Mouse (Mus musculus): ENCODE measurements around the gene Rps27l.
"Not testable (repeated sequence)": the region's sequence is repeated elsewhere in the genome, so short reads cannot be mapped to it uniquely, and the experiment has no call there.

Gene Rps27l

GRCm38 (mm10) chr9:66945647-66946641 lies at the start of gene Rps27l:
Rps27l (plus strand) TSS chr9:66946086.
- DNase-seq (ENCODE audit: low spot score): peak; percentile 91

GRCm38 (mm10) chr9:66896951-66897350 lies 48.9 kb upstream of the Rps27l start:
- no peak for DNase-seq (ENCODE audit: low spot score)

GRCm38 (mm10) chr9:66897851-66898250 lies 48.0 kb upstream of the Rps27l start:
- no peak for DNase-seq (ENCODE audit: low spot score)

DNA sequence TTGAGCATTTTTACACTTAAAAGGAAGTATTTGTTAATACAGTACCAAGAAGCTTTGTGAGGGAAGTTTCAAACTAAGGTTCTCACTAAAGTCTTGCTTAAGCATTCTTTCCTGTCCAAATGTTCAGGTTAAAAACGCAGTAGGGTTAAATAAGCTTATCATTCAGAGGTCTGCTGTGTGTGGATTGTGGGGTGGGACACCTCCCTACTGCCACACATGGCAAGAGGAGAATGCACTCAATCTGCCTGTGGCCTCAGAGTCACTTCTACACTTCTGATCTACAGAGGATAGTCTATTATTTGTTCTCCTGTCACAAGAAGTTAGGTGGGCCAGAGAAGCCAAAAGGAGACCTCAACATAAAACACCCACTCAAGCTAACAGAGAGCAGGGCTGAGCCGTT lies 46.8 kb upstream of the Rps27l start:
- no peak for DNase-seq (ENCODE audit: low spot score)

GRCm38 (mm10) chr9:66899526-66899925 lies 46.4 kb upstream of the Rps27l start:
- no peak for DNase-seq (ENCODE audit: low spot score)

DNA sequence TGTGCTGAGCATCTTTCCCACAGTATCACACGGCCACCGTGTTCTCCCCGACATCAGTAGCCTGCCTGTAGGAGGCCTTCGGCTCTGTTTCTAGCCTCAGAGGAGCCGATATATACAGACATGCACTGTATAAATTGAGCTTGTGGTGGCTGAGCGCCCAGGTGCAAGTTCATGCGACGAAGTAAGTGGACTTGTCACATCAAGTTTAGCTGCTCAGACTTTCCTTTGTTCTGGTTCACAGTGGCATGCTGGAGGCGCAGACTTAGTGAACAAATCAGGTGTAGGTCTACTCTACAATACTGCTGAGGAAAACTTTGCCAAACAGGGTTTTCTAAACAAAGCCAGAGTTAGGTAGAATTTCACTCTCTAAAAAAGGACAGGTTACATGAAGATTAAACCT lies 39.9 kb upstream of the Rps27l start:
- no peak for DNase-seq (ENCODE audit: low spot score)

DNA sequence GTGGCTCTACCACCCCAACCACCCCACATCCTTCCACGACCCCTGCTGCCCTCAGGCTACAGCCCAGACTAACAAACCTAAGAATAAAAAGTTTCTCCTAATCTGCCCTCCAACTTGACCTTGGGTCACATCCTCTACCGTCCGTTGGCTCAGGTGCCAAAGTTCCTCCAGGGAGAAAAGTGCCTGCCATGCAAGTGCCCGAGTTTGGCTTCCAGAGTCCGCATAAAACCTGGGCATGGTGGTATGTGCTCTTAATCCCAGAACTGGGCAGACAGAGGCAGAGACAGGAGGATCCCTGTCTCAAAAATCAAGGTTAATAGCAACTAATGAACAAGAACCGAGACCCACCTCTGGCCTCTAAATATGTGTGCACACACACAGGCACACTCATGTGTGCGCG lies 38.8 kb upstream of the Rps27l start:
- DNase-seq (ENCODE audit: low spot score): no peak

- DNase-seq (ENCODE audit: low spot score): no peak
Measured at GRCm38 (mm10) chr9:66907746-66908397, 38.0 kb upstream of the Rps27l start.

DNA sequence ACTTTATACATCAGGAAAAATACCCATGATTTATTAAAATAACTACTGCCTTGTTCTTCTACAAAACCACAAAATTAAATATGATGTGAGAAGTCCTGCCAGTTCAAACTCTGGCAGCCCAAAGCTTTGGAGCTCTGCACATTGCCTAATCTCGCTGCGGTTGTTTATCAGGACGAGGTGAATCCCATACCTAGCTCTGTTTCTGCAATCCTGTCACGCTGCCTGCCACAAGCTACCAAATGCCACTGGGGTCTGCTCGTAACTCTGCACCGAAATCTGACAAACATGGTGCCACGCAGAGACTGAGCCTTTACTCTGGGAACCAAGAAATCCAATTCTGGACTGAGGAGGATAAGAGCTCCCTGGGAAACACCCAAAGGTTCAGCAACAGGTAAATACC lies 36.0 kb upstream of the Rps27l start:
- no peak for DNase-seq (ENCODE audit: low spot score)

- DNase-seq (ENCODE audit: low spot score): no peak
Measured at GRCm38 (mm10) chr9:66910677-66911076, 35.2 kb upstream of the Rps27l start.

GRCm38 (mm10) chr9:66912304-66912703 lies 33.6 kb upstream of the Rps27l start:
- DNase-seq (ENCODE audit: low spot score): no peak

DNA sequence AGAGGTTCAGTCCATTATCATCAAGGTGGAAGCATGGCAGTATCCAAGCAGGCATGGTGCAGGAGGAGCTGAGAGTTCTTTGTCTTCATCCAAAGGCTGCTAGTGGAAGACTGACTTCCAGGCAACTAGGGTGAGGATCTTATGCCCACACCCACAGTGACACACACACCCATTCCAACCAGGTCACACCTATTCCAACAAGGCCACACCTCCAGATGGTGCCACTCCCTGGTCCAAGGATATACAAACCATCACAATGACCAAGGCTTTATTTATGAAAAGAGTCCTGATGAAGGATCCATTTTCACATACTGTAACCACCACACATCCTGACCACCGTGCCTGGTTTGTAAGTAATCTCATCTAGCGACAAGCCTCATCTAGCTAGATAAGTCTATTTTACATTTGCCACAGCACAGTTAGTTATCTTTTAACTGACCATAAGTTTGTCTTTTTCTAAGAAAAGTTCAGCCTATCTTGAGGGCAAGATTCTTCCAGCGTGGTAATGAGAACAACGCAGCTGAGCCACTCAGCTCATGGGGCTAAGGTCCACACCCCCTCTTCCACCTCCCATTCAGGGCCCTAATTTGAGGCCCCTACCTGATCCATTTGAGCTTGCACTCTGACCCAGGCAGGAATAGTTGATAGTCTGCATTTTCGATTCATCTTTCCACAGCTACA lies 32.5 kb upstream of the Rps27l start:
- DNase-seq (ENCODE audit: low spot score): not testable (repeated sequence)

- no peak for DNase-seq (ENCODE audit: low spot score)
Measured at GRCm38 (mm10) chr9:66914540-66914939, 31.3 kb upstream of the Rps27l start.

DNA sequence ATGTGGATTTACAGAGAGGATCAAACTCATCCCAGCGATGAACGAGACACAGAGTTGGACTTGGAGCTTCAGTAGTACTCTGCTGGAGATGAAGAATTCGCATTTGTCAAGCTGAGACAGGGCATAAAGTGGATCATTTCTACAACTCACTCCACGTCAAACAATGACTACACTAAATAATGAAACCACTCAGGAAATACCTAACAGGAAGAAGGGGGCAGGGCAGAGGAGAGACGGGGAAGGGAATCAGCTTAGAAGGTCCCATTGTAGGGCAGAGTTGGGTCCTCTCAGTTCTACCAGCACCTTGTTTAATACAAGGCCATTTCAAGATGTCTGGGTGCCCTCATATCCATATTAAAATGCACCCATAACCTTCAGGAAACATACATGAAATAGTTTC lies 30.5 kb upstream of the Rps27l start:
- DNase-seq (ENCODE audit: low spot score): no peak

GRCm38 (mm10) chr9:66915869-66916785 lies 29.8 kb upstream of the Rps27l start:
- DNase-seq (ENCODE audit: low spot score): no peak

- no peak for DNase-seq (ENCODE audit: low spot score)
Measured at GRCm38 (mm10) chr9:66917216-66917891, 28.5 kb upstream of the Rps27l start.

DNA sequence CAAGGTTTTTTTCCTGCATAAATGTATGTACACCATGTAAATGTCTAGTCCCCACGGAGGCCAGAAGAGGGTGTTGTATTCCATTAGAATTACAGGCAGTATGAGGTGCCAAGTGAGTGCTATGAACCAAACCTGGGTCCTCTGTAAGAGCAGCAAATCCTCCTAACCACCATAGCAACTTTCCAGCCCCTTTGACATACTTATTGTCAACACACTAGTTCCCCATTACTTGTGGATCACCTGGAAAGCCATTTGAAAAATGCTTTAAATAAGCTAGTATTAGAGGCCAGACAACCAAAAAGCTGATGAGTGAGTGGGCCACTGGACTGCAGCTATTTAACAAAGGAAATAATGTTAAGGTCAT lies 28.0 kb upstream of the Rps27l start:
- DNase-seq (ENCODE audit: low spot score): no peak

DNA sequence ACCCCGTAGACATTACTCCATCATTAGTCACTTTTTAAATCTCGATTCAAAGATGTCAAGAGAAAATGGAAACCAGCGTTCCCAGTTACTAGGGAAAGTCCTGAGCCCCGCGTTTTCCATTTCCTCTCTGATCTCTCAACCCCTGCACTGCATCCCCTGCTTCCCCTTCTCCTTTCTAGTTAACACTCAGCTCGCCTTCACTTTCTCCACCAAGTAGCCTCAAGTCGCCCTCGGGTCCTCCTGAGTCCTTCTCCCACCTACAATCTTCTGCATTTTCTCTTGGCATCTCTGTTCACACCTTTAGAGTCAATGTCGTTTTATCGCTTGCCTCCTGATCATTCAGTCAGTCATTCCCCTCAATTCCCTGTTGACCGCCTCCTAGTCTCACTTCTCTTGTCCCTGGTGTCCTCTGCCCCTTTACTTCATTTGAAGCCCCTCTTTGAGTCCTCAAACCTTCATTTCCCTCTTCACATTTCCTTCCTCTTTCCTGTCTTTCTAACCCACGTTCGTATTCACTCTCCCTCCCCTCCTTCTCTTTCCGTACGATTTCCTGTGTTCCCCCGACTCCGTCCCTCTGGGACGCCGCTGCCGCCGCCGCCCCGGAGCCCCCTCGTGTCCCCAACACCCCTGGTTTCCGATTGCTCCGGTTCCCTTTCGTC lies 27.1 kb upstream of the Rps27l start:
- no peak for DNase-seq (ENCODE audit: low spot score)

DNA sequence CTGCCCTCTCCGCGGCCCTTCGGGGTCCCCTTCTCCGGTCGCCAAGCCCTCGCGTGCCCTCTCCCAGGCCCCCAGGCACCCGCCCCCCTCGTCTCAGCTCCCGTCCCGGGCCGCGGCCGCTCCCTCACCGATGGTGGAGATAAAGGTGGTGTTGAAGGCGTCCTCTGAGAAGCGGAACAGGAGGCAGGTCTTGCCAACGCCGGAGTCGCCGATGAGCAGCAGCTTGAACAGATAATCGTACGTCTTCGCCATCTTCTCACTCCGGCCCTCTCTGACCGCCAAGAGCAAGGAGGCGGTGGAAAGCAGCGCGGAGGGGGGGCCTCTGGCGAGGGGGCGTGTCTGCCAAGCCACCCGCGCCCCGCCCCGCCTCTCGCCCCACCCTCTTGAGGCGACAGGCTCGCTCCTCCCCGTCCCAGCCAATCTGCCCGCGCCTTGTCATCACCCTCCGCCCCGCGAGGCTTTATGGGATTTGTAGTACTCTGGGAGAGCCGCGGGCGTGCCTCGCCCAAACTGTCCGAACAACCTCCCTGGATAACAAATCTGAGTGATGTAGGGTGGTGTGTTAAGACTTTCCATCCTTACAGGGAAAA lies 26.4 kb upstream of the Rps27l start, which contains the start of gene Rab8b:
TSS of gene Rab8b (minus strand) at position 306 of the 590 bp plus-strand sequence.
- peak; percentile 94 for DNase-seq (ENCODE audit: low spot score)

DNA sequence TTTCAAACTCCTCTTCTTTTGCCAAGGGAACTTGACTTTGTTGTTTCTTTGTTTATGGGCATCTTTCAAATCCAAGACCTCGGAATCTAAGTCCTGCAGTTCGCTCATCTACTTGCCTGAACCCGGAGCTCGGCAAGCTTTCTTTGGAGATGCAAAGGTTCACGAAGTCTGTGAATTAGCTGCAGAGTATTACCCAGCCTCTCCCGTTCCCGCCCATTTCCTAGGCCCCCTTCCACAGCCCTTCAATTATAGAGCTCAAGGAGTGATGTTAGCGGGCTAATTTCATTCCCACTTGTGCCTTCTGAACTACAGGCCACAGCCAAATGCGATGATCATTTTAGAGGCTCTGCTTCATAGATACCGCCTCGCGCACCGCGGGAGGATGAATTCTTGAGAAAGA lies 25.9 kb upstream of the Rps27l start:
- DNase-seq (ENCODE audit: low spot score): peak; percentile 10
